Mouse (Mus musculus) R1 (cell line): Measurements from ENCODE around the gene Vrk3.
A peak's percentile ranks its signal among the peaks of the same experiment; 100 is the strongest.

Source experiments
- DNase-seq: peaks from one replicate; pipeline ENCODE4 v3.0.0-alpha.2; 2018; ENCODE audit warnings: low read depth, low spot score

Gene Vrk3

DNA sequence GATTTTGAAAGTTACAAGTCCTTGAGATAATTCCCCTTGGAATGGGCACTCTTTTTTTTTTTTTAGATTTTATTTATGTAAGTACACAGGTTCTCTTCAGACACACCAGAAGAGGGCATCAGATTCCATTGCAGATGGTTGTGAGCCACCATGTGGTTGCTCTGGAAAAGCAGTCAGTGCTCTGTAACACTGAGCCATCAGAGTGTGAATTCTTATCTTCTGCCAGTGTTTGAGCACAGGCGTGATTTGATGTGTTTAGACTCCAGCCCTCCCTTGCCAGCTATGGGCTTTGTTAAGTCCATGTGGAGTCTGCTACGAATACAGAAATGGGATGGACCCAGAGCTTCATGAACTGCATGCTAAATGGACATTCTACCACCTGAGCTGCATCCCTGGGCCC, 70.0 kb downstream of the Vrk3 start:
- no peak for DNase-seq

DNA sequence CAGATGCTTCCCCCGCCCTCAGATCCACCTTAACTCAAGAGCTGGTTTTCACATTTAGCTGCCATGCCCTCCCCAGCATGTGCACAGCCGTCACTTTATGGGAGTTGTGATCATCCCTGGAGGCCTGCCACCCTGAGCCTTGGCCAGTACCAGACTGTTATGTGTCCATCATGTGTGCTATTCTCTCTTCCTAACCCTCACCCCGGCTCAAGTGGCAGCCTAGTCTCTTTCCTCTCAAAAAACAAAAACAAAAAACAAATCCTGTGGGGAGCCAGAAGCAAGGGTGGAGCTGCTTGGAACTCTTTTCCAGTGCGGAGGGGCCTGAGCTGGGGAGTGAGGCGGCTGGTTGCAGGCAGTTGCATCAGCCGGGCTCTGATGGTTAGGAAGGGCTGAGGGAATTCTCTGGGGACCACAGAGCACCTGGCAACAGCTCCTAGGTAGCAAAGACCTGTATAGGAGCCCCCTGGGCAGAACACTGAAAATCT, 70.6 kb downstream of the Vrk3 start:
- DNase-seq = peak; percentile 55

- DNase-seq = no peak
Measured at GRCm38 (mm10) chr7:44819391-44819790, 71.2 kb downstream of the Vrk3 start.

DNA sequence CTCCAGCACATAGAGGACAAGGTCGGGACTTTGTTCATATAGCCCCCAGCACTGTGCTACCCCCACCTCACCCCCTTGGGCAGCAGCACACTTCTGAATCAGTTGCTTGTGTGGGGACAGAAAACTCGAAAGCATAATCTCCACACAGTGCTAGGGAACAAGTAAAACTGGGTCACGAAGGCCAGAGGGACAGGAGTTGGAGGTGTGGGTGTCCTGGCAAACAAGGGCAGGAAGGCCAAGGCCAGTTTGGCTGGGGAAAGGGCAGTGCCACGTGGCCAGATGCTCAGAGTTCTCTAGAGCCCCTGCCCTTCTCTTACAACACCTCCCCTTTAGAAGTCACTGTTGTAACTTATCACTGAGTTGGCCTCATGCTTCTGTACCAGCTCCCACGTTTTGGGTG, 71.7 kb downstream of the Vrk3 start:
- no peak for DNase-seq

DNA sequence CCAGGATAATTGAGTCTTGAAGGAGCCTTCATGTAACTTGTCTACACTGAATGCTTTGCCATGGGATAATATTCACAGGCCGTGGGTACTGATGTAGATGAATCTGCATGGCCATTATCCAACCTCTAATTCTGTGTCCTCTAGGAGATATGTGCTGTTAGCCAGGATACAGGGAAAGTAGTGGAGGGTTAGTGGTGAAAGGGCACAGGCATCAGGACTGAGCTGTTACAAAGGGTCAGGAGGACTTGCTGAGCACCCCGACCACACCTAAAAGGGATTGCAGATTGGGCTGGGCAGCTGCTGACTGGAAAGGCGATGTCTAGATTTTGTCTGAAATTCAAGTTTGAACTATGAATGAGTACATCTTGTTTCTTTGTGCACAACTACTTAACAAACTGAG, 72.3 kb downstream of the Vrk3 start:
- no peak for DNase-seq

- no peak for DNase-seq
Measured at GRCm38 (mm10) chr7:44821666-44822448, 73.6 kb downstream of the Vrk3 start.

GRCm38 (mm10) chr7:44823409-44823808, 75.2 kb downstream of the Vrk3 start:
- no peak for DNase-seq

DNA sequence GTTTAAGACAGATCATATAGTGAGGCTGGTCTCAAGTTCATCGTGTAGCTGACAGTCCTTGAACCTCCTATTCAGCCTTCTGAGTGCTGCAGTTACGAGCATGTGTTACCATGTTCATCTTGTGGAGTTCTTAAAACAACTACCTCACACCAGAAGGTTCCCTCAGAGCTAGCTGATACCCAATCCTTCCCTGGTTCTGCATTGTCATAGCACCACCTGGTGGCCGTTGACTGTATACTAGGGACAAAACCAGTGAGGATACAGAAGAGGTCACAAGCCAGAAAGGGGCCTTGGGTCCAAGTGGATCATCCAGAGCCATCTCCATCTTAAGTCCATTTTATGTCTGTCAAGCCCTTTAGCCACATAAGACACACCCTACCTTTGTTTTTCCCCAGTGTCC, 76.7 kb downstream of the Vrk3 start:
- peak; percentile 81 for DNase-seq

DNA sequence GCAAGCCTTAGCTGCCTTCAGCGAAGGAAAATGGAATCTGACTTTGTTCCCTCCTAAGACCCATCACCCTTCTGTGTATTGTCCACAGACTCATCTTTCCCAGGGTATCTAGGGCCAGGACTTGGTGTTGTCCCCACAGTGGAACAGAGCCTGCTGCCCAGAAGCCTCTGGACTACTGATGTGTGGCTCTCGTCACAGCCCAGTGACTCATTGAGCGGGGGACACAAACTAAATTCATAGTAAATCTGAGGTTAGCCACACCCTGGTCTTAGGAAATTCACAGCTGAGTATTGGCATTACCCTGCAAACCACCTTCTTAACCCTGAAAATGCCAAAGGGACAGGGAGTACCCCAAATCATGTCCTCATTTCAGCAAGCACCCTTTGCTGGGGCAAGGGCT, 78.6 kb downstream of the Vrk3 start:
- no peak for DNase-seq
